Mouse (Mus musculus) CH12.LX (cell line): ENCODE measurements around the gene Ntan1. TPM values are rescaled to one million over a fixed set of nuclear protein-coding genes. Genes with fewer than 3 reads are reported as not detected.

ENCODE experiments used
- DNase-seq: peaks from one replicate; pipeline ENCODE4 v3.0.0-alpha.2; 2013; ENCODE audit errors: extremely low read depth
- H3K27ac ChIP-seq: 2 replicates; pipeline ENCODE4 v1.5.1; 2012; ENCODE audit warnings: low read depth, mild to moderate bottlenecking, control low read depth, moderate library complexity; ENCODE audit not compliant: insufficient read depth
- H3K27me3 ChIP-seq: replicated peaks from 2 replicates; pipeline ENCODE3; 2012; ENCODE audit warnings: inconsistent platforms
- H3K36me3 ChIP-seq, 2 experiments: replicated peaks in 1 of 2; 2 replicates each; pipeline versions ENCODE3 to v1.6.1; 2012; ENCODE audit warnings: inconsistent platforms in 1 of 2, low read length in 1 of 2, mild to moderate bottlenecking in 1 of 2, mixed read lengths in 1 of 2, moderate library complexity in 1 of 2; ENCODE audit not compliant: control insufficient read depth in 1 of 2, insufficient read depth in 1 of 2
- H3K4me1 ChIP-seq, 2 experiments: 2 replicates each; pipeline ENCODE4 v1.6.1; 2012; ENCODE audit warnings: inconsistent platforms in 1 of 2, moderate library complexity in 1 of 2; ENCODE audit not compliant: insufficient read depth in 2 of 2, control insufficient read depth in 1 of 2
- H3K4me2 ChIP-seq: 2 replicates; pipeline ENCODE4 v1.6.1; 2012; ENCODE audit warnings: low read depth, mild to moderate bottlenecking, control low read depth; ENCODE audit not compliant: poor library complexity, insufficient read depth, severe bottlenecking
- H3K4me3 ChIP-seq, 3 experiments: fragments of 150-350 bp in 1 of 3; sonication (generic) in 1 of 3; replicated peaks in 1 of 3; 2 replicates each; pipeline versions ENCODE3 to v1.5.1; 2011 to 2012; ENCODE audit warnings: low read depth in 2 of 3, low read length in 2 of 3, mild to moderate bottlenecking in 2 of 3, moderate library complexity in 2 of 3, control low read depth in 1 of 3, improper control_type of control experiment in 1 of 3, inconsistent platforms in 1 of 3, mixed read lengths in 1 of 3; ENCODE audit not compliant: poor library complexity in 1 of 3
- H3K79me2 ChIP-seq: replicated peaks from 2 replicates; pipeline ENCODE4 v1.6.1; 2012; ENCODE audit warnings: mild to moderate bottlenecking, moderate library complexity; ENCODE audit not compliant: control insufficient read depth, poor library complexity, insufficient read depth, severe bottlenecking; ENCODE audit errors: extremely low read depth
- H3K9ac ChIP-seq: 2 replicates; pipeline ENCODE4 v1.6.1; 2012; ENCODE audit warnings: low read depth, mild to moderate bottlenecking, control low read depth, moderate library complexity; ENCODE audit not compliant: insufficient read depth
- H3K9me3 ChIP-seq: replicated peaks from 2 replicates; pipeline ENCODE3; 2012; ENCODE audit warnings: low read length, inconsistent platforms, mixed read lengths
- CHD2 ChIP-seq: IDR thresholded peaks from 2 replicates; pipeline ENCODE4 v1.6.1; 2011; ENCODE audit warnings: low read length, improper control_type of control experiment
- CTCF ChIP-seq, 2 experiments: IDR thresholded peaks in 1 of 2; conservative IDR thresholded peaks in 1 of 2; 2 replicates each; pipeline ENCODE4 v1.5.1; 2011 to 2012; ENCODE audit warnings: low read depth in 2 of 2, low read length in 2 of 2, improper control_type of control experiment in 1 of 2, inconsistent platforms in 1 of 2, mild to moderate bottlenecking in 1 of 2, moderate library complexity in 1 of 2
- EP300 ChIP-seq: IDR thresholded peaks from 2 replicates; pipeline ENCODE4 v1.6.1; 2011; ENCODE audit warnings: low read length, improper control_type of control experiment
- ETS1 ChIP-seq: conservative IDR thresholded peaks from 2 replicates; pipeline ENCODE4 v1.6.1; 2012; ENCODE audit warnings: low read depth, mild to moderate bottlenecking, inconsistent platforms, low read length, improper control_type of control experiment, moderate library complexity
- JUN ChIP-seq: IDR thresholded peaks from 2 replicates; pipeline ENCODE4 v1.6.1; 2011; ENCODE audit warnings: low read depth, mild to moderate bottlenecking, low read length, improper control_type of control experiment, moderate library complexity; ENCODE audit not compliant: insufficient read depth
- JUND ChIP-seq: conservative IDR thresholded peaks from 2 replicates; pipeline ENCODE4 v1.6.1; 2011; ENCODE audit warnings: low read depth, low read length, improper control_type of control experiment
- MAZ ChIP-seq: IDR thresholded peaks from 2 replicates; pipeline ENCODE4 v1.6.1; 2012; ENCODE audit warnings: low read depth, mild to moderate bottlenecking, inconsistent platforms, low read length, improper control_type of control experiment, moderate library complexity
- MEF2A ChIP-seq: IDR thresholded peaks from 2 replicates; pipeline ENCODE4 v1.6.1; 2014; ENCODE audit warnings: low read depth, mild to moderate bottlenecking, inconsistent platforms, low read length, improper control_type of control experiment, borderline replicate concordance
- MXI1 ChIP-seq: IDR thresholded peaks from 2 replicates; pipeline ENCODE4 v1.6.1; 2011; ENCODE audit warnings: mild to moderate bottlenecking, low read depth, low read length, improper control_type of control experiment
- PAX5 ChIP-seq: IDR thresholded peaks from 2 replicates; pipeline ENCODE4 v1.6.1; 2012; ENCODE audit warnings: low read length, inconsistent platforms, mixed read lengths
- POLR2A ChIP-seq: IDR thresholded peaks from 2 replicates; pipeline ENCODE4 v1.6.1; 2011; ENCODE audit warnings: low read depth, mild to moderate bottlenecking, improper control_type of control experiment, low read length
- SIN3A ChIP-seq: IDR thresholded peaks from 2 replicates; pipeline ENCODE4 v1.6.1; 2012; ENCODE audit warnings: low read length, improper control_type of control experiment, inconsistent platforms
- TBP ChIP-seq: conservative IDR thresholded peaks from 2 replicates; pipeline ENCODE4 v1.6.1; 2011; ENCODE audit warnings: low read depth, low read length, improper control_type of control experiment
- UBTF ChIP-seq: IDR thresholded peaks from 2 replicates; pipeline ENCODE4 v1.6.1; 2012; ENCODE audit warnings: low read depth, mild to moderate bottlenecking, inconsistent platforms, low read length, improper control_type of control experiment, moderate library complexity
- USF1 ChIP-seq: IDR thresholded peaks from 2 replicates; pipeline ENCODE4 v1.6.1; 2014; ENCODE audit warnings: low read depth, mild to moderate bottlenecking, inconsistent platforms, low read length, improper control_type of control experiment
- ZC3H11A ChIP-seq: IDR thresholded peaks from 2 replicates; pipeline ENCODE4 v1.6.1; 2012; ENCODE audit warnings: low read depth, mild to moderate bottlenecking, inconsistent platforms, low read length, improper control_type of control experiment
- ZKSCAN1 ChIP-seq: IDR thresholded peaks from 2 replicates; pipeline ENCODE4 v1.6.1; 2012; ENCODE audit warnings: low read depth, inconsistent platforms, low read length, improper control_type of control experiment, borderline replicate concordance
- ZMIZ1 ChIP-seq: IDR thresholded peaks from 2 replicates; pipeline ENCODE4 v1.6.1; 2012; ENCODE audit warnings: low read depth, mild to moderate bottlenecking, inconsistent platforms, low read length, improper control_type of control experiment
- ZNF384 ChIP-seq: IDR thresholded peaks from 2 replicates; pipeline ENCODE4 v1.6.1; 2012; ENCODE audit warnings: low read depth, low read length, improper control_type of control experiment, inconsistent platforms
- dilution Hi-C: fragments of 300-500 bp; cut with MboI; formaldehyde crosslinking; loops from 2 replicates; pipeline ENCODE4 v1.14.3; 2020; ENCODE audit warnings: low sequenced_read_pairs; ENCODE audit not compliant: extremely low pct_unique_long_range_greater_than_20kb, extremely low pct_ligation_motif_present
- in situ Hi-C: fragments of 300-500 bp; cut with MboI; formaldehyde crosslinking; loops from 3 replicates; pipeline ENCODE4 v1.14.3; 2019; ENCODE audit warnings: low sequenced_read_pairs, low pct_ligation_motif_present, low pct_unique_long_range_greater_than_20kb, mixed read lengths
- polyA plus RNA-seq: library from polyadenylated mRNA; unstranded; fragments of >175 nt; gene quantifications from 2 replicates; pipeline ENCODE4 v1.2.1, GENCODE M21; 2012; ENCODE audit warnings: low read depth; ENCODE audit not compliant: insufficient read length
- total RNA-seq, 2 experiments: library from RNA; depleted of rRNA; stranded (reverse); fragments of 300-350 nt in 1 of 2; fragments of >200 nt in 1 of 2; gene quantifications; 2 replicates each; pipeline ENCODE4 v1.2.3; 2012 to 2014

Gene Ntan1
- total and polyA plus RNA-seq, 3 experiments = 57.3 to 111 (median 71.3) TPM

DNA sequence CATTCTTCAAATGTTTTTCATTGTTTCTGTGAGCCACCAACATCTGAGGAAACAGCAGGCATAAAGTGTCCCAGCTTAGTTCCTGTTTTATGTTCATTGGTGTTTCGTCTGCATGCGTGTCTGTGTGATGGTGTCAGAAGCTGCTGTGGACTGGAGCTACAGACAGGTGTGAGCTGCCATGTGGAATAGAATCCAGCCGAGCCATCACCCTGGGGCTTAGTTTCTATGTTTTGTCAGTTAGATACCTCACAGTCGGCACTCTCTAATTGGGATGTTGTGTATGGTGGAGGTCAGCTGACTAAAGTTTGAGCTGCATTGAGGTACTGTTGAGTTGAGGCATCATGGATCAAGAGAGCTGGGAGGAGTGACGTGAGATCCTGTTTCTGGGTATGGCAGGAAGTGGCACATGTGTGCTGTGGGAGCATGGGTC is 21.9 kb upstream of the Ntan1 start:
- Histone ChIP-seq H3K4me1 (no peaks in the 10 kb centered on the region), H3K9ac (no peak overlapping the region), H3K79me2 (no peaks in the 10 kb centered on the region; the same call in none of the 2 replicates), H3K9me3 (no peaks in the 10 kb centered on the region), H3K36me3 (peaks cover 76 to 92% of the 10 kb centered on the region in 2 experiments), H3K27me3 (no peaks in the 10 kb centered on the region), H3K4me3 (no peak overlapping the region), H3K27ac (no peak overlapping the region), H3K4me2 (no peak overlapping the region)
- dilution Hi-C loops = no loop called here
- in situ Hi-C loops = no loop called here
- TF ChIP-seq CTCF (conservative IDR thresholded peaks at IDR 0.05 in 1 of 2, IDR thresholded peaks at IDR 0.05 in 1 of 2; ENCODE audit: low read depth in 2 of 2, low read length in 2 of 2) (no peak), ZMIZ1 (no peak), EP300 (no peak), ETS1 (no peak), POLR2A (no peak), MAZ (no peak), USF1 (no peak)
- DNase-seq = no peak

DNA sequence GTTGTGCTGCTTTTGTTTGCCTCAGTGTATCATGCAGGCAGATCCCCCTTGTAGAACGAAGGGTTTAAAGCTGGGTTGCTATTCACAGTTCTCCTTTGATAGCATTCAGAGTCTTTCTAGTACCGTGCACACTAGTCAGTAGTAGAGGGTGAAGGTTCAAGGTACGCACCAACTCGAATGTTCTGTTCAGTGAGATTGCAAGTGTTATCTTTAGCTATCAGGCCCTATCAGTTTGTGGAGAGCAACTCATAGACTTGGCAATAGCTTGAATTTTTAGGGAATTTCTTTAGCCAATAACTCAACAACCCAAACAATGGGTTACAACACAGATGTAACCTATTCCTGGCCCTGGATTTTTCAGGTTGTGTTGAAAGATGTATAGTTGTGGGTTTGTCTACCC is 17.4 kb upstream of the Ntan1 start:
- Histone ChIP-seq H3K9ac (no peak overlapping the region), H3K27me3 (no peaks in the 10 kb centered on the region), H3K4me3 (no peak overlapping the region), H3K4me2 (no peak overlapping the region), H3K79me2 (peaks cover 2% of the 10 kb centered on the region), H3K4me1 (no peaks in the 10 kb centered on the region), H3K9me3 (no peaks in the 10 kb centered on the region), H3K36me3 (peaks cover 76 to 88% of the 10 kb centered on the region in 2 experiments), H3K27ac (no peak overlapping the region)
- dilution Hi-C loops = no loop called here
- in situ Hi-C loops = no loop called here
- TF ChIP-seq JUND (no peak), MEF2A (no peak), ZC3H11A (no peak), PAX5 (no peak), TBP (no peak), ZNF384 (no peak), JUN (no peak), SIN3A (no peak), CHD2 (no peak), CTCF (conservative IDR thresholded peaks at IDR 0.05 in 1 of 2, IDR thresholded peaks at IDR 0.05 in 1 of 2; ENCODE audit: low read depth in 2 of 2, low read length in 2 of 2) (no peak), MXI1 (no peak), UBTF (no peak), ETS1 (no peak), ZKSCAN1 (no peak)
- DNase-seq = no peak
